Mouse (Mus musculus): Measurements from ENCODE around the gene Yars.
A peak's percentile ranks its signal among the peaks of the same experiment; 100 is the strongest.

Gene Yars

DNA sequence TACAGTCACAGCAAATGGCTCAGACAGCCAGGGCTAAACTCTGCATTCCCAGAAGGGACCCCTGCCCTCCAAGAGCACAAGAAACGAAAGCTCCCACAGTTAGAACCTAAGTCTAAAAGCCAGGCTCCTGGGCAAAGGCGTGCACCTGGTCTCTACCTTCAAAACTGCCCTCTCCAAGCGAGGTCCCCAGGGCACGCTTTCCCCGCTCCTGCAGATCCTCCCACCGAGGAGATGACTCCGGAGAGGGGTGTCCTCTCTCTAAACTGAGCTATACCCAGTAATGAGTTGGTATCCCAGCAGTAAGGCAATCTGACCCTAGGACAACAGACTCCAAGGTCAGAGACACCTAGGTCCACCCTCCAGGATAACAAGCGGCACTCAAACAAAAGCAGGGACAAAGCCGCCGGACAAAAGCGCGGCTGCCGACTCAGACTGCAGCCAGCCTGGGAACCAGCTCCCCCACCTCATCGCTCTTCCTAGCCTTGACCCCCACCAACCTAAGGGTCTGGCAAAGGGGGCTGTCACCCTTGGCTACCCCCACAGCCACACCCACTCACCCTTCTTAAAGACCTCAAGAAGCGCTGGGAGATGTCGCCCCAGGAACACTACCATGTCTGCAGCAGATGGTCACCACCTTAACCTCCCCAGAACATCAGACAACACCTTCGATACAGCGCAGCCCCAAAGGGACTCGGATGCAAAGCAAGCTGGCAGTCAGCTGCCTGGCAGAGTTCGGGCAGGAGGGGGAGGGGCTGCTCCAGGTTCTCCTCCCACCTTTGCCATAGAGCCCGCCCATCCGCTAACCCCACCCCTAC is 37.8 kb downstream of the Yars start:
- DNase-seq (ENCODE audit: inconsistent ontology term), result no peak

DNA sequence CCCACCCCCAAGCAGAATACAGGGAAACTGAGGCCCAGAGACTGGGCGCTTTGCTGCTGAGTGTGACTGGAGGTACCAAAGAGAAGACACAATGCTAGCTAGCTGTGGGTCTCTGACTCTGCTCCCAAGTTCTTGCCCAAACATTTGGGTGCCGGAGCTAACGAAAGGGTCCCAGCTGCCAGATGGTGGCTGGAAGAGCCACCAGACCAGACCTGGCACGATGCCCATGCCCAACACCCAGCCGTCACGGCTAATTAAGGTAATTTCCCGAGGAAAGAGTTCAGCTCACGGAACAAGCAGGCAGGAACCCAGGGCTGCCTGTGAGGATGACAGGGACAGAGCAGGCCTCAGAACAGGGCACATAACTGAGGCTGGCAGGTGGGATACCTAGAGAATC is 38.4 kb downstream of the Yars start:
- peak; percentile 37 for DNase-seq (ENCODE audit: inconsistent ontology term)

DNA sequence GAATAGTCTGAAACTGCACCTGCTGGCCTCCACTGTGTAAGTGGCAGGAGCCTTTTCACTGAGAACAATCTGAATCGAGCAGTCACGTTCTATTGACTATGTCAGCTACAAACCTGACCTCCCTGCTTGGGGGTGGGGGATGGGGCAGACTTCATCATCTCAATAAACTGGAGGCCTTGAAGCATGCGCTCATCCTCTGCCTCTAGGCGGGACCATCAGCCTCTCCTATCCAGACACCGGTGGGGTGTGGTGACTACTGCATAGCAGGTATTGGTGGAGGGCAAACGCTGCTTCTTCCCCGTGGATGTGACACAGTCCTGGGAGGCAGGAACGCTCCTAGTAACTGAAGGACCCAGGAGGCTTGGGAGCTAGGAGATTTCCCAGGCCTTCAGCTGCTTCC is 41.4 kb downstream of the Yars start:
- no peak for DNase-seq (ENCODE audit: inconsistent ontology term)

DNA sequence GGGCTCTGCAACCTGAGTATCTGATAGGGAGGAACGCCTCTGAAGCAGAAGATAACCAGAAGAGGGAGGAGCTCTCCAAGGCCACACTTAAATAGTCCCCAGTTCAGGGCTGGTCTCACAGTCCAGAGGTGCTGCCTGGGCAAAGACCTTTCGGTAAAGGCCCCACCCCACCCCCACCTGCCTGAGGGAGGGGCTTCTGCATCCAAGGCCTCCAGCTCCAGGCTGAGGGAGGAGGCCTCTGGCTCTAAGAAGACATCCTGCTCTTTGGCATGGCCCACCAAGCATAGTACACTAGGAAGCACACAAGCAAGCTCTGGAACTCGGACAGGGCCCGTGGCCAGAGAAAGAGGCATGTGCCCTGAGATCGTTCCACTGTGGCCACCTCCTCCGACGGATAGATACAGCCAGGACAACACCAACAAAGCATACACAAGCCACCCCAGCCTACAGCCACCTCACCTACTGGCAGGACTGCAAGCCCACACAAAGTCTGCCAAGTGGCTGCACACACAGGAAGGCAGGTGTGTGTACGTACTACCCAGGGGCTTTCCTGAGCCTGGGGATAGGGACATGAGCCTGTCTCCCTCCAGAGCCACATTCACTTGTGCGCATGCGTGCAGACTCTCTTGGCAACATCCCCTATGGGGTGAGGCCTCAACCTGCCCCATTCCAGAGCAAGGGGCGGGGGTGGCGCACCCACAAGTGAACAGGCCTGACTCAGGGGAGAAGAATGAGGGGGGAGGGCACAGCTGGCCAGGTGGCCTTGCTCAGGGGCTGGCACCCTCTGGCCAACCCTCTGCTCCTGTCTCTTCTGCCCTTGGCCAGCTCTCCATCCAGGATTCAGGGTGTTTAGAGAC is 42.3 kb downstream of the Yars start:
- DNase-seq (ENCODE audit: inconsistent ontology term), result peak; percentile 58

DNA sequence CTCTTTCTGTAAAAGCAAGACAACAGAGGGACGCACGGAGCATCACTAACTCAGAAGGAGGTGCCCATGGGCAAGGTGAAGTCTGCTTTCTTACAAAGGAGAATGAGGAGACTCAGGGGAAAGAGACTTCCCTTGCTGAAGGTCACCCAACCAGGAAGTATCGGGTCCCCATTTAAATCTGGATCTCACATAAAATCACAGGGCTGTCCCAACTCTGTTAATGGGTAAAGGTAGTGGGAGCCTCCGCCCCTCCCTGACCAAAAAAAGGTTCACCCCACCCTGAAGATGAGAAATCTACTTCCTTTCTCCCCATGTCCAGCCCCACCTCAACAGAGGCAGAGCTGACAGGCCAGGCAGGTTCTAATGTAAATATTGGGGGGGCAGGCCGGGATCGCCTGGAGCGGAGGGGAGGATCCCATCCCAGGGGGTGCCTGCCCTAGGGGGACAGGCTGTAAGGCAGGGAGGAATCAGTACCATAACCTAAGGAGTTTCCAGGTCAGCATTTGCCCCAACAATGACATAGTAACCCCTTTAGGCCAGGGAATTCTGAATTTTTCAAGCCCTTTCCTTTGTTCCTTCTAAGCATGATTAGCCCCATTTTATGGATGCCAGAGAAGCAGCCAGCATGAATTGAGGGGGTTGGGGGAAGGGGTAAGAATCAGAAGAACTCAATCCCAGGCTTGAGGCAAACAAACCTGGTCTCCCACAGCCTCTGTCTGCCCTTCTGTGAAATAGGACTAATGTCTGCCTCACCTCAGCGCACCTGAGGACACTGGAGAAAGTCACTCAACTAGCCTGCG is 43.2 kb downstream of the Yars start:
- DNase-seq (ENCODE audit: inconsistent ontology term), result peak; percentile 60

DNA sequence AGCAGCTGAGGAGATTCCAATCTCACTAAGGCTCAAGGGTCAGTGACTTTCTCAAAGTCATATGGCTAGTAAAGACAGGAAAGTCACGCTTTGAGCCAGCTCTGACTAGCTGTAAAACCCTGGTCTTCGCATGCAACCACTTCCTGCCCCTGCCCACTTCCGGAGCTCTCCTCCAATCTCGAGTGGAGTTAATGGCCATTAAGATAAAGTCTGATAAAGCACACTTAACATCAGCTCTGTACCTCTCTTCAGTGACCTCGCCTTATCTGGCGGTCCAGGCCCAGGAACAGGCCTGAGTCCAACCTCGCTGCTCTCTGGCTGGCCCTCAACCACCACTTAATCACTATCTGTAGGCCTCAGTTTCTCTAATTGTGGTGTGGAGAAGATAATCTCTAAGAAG is 44.9 kb downstream of the Yars start:
- DNase-seq (ENCODE audit: inconsistent ontology term), result no peak

DNA sequence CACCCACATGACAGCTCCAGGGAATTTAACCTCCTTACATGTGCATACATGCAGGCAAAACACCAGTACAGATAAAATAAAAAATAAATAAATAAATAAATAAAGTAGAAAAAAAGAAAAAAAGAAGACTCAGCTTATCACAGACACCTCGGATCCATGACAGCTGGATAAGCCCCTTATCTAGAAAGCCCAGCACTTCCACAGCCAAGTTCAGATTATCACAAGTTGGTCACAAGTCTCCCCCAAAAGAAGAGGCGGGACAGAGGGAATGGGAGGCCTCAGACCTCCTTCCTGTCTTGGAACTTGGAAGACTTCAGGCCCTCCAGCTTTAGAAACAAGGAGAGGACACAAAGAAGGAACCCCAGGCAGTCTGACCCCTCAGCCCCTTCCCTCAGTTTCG is 45.6 kb downstream of the Yars start:
- DNase-seq (ENCODE audit: inconsistent ontology term), result no peak

DNA sequence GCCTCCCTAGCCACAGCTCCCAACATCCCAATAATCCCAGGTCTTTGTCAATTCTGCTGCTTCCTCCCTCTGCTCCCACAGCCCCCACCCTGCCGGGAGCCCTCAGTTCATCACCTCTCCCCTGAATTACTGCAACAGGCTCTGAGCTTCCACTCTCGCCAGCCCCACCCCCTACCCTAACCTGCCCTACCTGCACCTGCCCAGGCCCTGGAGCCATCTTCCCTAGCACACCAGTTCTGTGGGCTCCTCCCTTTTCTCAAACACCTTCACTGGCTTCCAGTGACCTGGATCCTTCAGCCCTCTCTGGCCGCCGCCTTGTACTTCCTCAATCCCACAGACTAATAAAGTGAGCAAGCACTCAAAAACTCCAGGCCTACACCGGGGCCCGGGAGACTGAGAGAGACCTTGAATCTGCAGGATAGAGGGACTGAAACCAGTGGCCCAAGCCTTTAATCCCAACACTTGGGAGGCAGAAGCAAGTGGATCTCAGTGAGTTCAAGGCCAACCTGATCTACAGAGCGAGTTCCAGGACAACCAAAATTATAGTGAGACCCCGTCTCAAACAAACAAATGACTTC is 46.8 kb downstream of the Yars start:
- no peak for DNase-seq (ENCODE audit: inconsistent ontology term)

DNA sequence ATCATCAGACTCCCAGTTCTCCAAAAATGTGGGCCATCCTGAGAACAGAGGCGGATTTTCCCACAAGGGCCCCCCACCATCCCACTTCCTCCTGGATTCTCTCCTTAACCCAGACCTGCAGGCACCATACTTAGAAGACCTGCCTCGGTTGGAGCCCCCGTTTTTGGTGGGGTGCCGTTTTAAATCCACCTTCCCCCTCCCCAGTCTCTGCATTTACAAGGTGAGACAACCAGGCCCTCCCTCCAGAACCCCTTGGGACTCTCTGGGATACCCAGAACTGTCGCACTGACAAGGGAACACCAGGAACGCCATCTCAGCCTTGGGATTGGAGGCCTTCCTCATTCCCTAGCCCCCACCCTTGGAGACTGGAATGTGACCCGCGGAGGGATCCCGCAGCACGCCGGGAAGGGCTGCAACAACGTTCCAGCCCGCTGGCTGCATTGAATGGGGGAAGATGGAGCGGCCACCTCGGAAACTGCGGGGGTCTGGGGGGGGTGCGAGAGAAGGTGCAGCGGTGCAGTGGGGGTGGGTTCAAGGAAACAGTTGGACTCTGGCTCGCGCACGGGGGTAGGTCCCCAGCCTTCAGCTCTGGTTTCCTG is 48.4 kb downstream of the Yars start:
- DNase-seq (ENCODE audit: inconsistent ontology term), result peak; percentile 71

DNA sequence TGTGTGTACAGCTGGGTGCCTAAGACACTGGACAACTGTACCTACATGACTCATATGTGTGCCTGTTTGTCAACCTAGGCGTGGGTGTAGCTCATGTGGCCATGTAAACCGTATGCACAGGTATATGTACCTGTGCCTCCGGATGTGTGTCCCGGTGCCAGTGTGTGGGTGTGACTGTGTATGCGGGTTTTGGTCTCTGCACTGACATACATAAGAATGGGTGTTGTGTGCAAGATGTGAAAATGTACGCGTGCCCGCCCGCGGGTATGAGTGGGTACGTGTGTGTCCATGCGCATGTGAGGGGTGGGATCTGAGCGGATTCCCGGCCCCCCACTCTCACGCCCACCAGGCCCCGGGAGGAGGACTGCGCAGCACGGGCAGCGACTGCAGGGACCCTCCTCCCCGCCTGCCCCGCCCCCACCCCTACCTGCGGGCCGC is 49.0 kb downstream of the Yars start:
- no peak for DNase-seq (ENCODE audit: inconsistent ontology term)

DNA sequence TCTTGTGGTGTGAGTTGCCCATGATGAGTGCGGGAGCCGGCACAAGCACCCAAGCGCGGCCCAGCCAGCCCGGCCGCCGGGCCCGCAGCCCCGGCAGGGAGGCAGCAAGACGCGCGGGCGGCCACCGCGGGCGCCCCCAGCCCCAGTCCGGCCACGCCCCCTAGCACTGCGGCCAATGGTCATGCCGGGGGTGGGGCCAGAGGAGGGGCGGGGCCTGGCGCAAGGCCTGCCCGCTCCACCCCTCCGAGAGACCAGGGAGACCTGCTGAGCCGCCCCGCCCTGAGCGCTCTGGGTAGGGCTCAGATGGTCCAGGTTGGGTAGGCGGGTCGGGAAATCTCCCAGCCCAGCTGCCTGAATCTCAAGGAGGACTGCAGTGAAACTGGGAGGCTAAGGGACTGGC is 49.5 kb downstream of the Yars start:
- DNase-seq (ENCODE audit: inconsistent ontology term), result peak; percentile 90

DNA sequence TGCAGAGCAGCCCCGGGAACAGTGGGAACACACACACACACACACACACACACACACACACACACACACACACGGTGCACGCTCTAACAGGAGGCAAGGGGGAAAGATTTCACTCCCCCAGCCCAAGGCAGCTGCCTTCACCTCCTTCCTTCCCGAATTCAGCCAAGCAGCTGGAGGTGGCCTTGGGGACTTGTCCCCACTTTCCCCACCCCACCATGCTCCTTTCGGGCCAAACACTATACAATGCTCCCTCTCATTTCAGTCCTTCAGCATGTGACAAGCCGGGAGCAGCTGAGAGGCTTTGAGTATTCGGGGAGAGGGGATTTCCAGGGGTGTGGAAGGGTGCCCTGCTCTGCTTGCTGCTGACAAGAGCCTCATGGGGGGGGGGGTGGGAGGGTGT is 52.3 kb downstream of the Yars start:
- DNase-seq (ENCODE audit: inconsistent ontology term), result no peak

DNA sequence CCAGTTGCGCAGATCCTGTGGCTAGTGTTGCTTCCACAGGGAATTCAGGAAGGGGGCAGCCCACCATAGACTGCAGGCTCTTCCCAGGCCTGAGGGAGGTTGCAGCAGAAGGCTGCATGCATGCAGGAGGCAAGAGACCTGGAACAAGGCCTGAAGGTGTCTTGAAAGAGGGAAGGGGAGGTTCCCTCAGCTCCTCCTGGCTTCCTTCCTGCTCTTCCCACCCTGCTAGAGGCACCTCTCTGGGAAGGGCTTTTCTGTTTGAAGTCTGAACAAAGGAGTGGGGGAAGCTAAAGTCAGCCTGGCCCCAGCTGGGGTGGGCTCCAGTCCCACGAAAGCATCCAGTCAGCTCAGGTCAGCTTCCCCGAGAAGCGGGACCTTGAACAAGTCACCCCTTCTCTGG is 52.8 kb downstream of the Yars start:
- no peak for DNase-seq (ENCODE audit: inconsistent ontology term)

DNA sequence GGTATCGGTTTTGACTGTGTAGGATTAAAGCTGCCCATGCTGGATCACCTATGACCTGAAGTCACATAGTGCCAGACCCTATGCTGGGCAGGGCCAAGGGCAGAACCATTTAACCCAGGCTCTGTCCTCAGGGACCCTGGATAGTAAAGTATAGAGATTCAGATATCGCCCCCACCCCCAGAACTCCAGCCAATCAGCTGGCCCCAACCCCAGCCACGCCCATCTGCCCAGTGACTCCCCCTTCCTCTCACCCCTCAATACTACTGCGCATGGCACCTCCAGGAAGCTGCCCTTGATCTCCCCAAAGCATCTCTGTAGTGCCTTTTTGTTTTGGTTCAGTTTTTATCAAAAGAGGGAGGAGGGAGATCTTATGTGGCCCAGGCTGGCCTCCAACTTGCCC is 53.2 kb downstream of the Yars start:
- no peak for DNase-seq (ENCODE audit: inconsistent ontology term)

DNA sequence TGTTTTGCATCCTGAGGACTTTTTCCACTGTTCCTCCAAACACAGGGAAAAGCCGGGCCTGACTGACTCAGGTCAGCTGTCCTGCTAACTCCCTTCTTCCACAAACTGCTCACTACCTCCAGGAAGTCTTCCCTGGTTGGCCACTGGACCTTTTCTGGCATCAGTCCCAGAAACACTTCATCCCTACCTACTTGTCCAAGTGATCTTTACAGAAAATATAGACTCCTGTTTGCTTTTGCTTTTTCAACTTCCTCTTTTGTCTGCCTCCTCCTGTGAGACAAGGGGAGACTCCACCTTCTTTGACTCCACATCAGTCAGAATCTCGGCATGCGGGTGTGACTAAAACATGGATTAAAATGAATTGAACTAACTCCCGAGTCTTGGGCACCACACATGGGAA is 55.2 kb downstream of the Yars start:
- no peak for DNase-seq (ENCODE audit: inconsistent ontology term)

DNA sequence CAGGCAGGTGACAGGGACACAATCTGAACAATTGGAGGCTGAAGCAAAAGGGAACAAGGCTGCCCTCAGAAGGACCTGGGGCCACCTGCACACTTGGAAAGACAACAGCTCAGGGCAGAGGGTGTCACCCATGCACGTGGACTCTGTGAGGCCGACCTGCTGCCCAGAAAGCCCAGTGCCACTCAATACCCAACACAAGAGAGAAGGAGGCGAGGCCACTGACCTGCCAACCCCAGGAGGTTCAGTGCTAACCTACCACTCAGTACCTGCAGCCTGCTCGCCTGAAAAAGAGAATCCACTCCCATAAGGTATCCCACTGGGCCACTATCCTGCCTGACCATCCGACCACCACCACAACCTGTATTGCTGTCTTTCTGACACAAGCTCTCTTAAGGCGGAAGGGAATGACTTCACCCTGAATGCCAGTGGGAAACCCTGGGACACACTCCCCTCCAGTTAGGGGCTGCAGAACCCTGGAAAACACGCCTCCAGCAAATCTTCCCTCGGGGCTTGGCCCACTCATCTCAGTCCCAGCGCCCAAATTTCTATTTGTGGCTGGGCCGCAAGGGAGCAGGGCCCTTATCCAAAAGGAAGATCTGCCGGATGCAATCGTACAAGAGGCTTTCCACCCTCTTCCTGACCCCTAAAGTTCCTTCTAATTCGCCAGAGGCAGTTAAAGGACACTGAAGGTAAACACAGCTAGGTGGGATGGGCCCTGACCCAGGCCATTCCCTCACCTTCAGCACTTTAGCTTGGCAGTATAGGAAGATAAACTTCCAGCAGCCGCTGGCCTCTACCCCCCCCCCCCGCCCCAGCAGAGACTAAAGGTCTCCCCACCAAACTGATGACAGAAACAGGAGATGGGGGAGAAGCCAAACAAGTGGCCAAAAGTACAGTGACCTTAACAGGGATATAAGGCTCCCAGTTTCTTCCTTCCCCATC is 57.1 kb downstream of the Yars start:
- DNase-seq (ENCODE audit: inconsistent ontology term), result no peak

DNA sequence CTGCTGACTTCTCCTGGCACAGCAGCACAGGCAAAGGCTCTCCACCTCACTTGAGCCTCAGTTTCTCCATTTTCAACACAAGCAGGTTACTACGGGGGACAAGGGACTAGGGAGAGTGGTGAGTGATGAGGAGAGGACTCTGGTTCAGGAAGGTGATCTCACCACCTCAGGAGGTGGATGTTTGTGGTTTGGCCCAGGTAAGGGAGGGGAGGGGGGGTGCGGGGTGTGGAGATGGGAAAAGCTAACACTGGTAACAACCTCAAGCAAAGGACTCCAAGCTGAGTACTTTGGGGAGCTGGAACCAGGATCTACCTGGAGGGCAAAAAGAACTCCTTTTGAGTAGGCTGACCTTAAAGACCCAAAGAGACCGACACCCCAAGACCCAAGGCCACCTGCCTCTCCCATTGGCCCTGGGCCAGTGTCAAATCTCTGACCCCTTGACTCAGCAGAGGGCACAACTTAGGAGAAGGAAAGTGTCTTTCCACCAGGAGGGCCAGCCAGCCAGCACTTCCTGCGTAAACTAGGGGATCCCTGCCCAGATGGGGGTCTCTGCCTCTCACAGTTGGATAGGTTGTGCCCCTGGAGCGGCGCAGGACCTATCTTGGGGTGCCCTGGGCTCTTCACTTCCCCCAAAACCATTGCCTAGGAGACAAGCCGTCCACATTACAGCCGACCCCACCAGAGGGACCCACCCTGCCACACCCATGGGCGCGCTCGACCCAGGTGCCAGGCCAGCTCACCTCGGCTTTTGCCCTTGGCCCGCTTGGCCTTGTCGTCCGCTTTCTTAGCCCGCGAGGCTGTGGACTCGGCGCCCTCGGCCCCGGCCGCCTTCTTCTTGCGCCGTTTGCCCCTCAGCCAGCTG is 58.1 kb downstream of the Yars start:
- DNase-seq (ENCODE audit: inconsistent ontology term), result no peak

DNA sequence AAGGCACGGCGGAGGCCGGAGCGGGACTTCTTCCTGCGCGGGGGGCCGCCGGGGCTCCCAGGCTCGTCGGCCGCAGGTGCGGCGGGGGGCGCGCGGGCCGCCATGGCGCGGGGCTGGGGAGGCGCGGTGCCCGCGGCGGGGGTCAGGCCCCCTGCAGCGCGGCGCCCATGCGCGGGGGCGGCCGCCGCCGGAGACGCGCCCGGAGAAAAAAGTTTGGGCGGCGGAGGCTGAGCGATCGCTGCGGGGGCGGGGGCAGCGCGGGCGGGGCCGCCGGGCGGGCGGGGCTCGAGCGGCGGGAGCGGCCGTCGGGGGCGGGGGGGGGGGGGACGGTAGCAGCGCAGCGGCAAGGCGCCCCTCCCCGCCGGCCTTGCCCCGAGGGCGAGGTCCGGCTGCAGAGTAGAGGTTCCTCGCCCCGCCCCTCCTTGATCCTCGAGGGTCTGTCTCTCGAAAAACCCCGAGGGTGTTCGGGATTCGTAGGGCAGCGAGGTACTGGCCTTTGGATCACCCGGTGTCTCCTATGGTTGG is 58.7 kb downstream of the Yars start:
- DNase-seq (ENCODE audit: inconsistent ontology term), result no peak

DNA sequence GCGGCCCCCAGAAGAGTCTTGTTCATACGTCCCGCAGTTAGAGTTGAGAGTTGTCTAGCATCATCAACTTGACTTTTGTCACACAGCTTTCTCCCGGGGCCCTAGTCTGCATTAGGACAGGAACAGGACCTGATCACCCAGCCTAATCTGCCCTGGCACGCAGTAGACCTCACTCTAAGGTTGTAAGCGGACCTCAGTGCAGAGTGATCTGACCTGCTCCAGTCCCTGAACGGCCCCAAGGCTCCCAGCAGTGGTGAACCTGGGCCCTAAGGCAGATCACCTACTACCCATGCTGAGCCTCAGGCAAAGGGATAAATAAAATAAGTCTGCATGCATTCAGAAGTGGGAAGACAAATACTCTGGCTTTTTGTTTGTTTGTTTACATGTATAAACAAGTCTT is 59.7 kb downstream of the Yars start:
- DNase-seq (ENCODE audit: inconsistent ontology term), result no peak

Measured in Muller cell, postnatal 12 days (primary cell).